ENCODE assay signal across 19 mouse cellular contexts in genomic region chr16:84661879-84662278, GRCm38 (mm10).
DNase-seq lines count a peak whose midpoint lies in the region; ATAC-seq and TF ChIP-seq lines count a peak whose summit lies in the region.
"Had no signal": no experiment of that assay in that cellular context is flagged by ENCODE, and none has a peak within 500 bp of the region (broad histone marks: within the 10 kb centered on the region; RNA-seq: fewer than 3 reads in every experiment).

No protein-coding gene starts in this region.

- H3K4me3 ChIP-seq in forebrain, embryonic 13.5 days, result no peak overlapping the region
- no peak overlapping the region for H3K4me3 ChIP-seq in forebrain, embryonic 11.5 days (ENCODE audit: low read depth, low read length)
- H3K4me3 ChIP-seq in CH12.LX (replicated peaks in 1 of 3; ENCODE audit: low read depth in 2 of 3, low read length in 2 of 3, poor library complexity in 1 of 3), result no peak overlapping the region
- H3K4me3 ChIP-seq: embryonic facial prominence, embryonic 15.5 days; heart, embryonic 15.5 days; layer of hippocampus, adult 2 months; liver, embryonic 12.5 days; midbrain, embryonic 13.5 days; neural tube, embryonic 13.5 days had no signal

- 63% methylated on average over 3 of the region's 3 CpGs for WGBS in forebrain, embryonic 13.5 days
- 78% methylated on average over 3 of the region's 3 CpGs for WGBS in forebrain, embryonic 11.5 days

- no peaks in the 10 kb centered on the region for H3K27me3 ChIP-seq in forebrain, embryonic 13.5 days
- H3K27me3 ChIP-seq in forebrain, embryonic 11.5 days (ENCODE audit: control insufficient read depth, insufficient read depth, low read length), result no peaks in the 10 kb centered on the region
- H3K27me3 ChIP-seq in CH12.LX (replicated peaks), result no peaks in the 10 kb centered on the region
- H3K27me3 ChIP-seq: embryonic facial prominence, embryonic 15.5 days; heart, embryonic 15.5 days; liver, embryonic 12.5 days; midbrain, embryonic 13.5 days; neural tube, embryonic 13.5 days had no signal

- no peaks in the 10 kb centered on the region for H3K4me1 ChIP-seq in forebrain, embryonic 13.5 days
- H3K4me1 ChIP-seq in forebrain, embryonic 11.5 days (replicated peaks; ENCODE audit: control insufficient read depth, insufficient read depth, low read length), result no peaks in the 10 kb centered on the region
- peaks cover 17 to 23% of the 10 kb centered on the region in 2 experiments for H3K4me1 ChIP-seq in CH12.LX (ENCODE audit: control insufficient read depth in 1 of 2, insufficient read depth in 2 of 2)
- H3K4me1 ChIP-seq: embryonic facial prominence, embryonic 15.5 days; heart, embryonic 15.5 days; liver, embryonic 12.5 days; midbrain, embryonic 13.5 days; neural tube, embryonic 13.5 days had no signal

- 0 out of 2 replicates have a peak, but pooled peaks have one; percentile 30 for ATAC-seq in forebrain, embryonic 13.5 days
- no peak for ATAC-seq in forebrain, embryonic 11.5 days (replicated peaks; ENCODE audit: low FRiP score)
- ATAC-seq: liver, embryonic 12.5 days; midbrain, embryonic 13.5 days had no signal

- no peaks in the 10 kb centered on the region for H3K79me2 ChIP-seq in CH12.LX (replicated peaks; ENCODE audit: control insufficient read depth, extremely low read depth, insufficient read depth, poor library complexity, severe bottlenecking)

- no peaks in the 10 kb centered on the region for H3K9me3 ChIP-seq in forebrain, embryonic 13.5 days (replicated peaks)
- no peaks in the 10 kb centered on the region for H3K9me3 ChIP-seq in forebrain, embryonic 11.5 days (ENCODE audit: control insufficient read depth, low read length)
- peaks cover 2% of the 10 kb centered on the region for H3K9me3 ChIP-seq in CH12.LX (replicated peaks; ENCODE audit: low read length)
- H3K9me3 ChIP-seq: embryonic facial prominence, embryonic 15.5 days; heart, embryonic 15.5 days; liver, embryonic 12.5 days; midbrain, embryonic 13.5 days; neural tube, embryonic 13.5 days had no signal

- H3K27ac ChIP-seq in forebrain, embryonic 13.5 days, result no peak overlapping the region
- no peak overlapping the region for H3K27ac ChIP-seq in forebrain, embryonic 11.5 days (ENCODE audit: low read depth, low read length)
- H3K27ac ChIP-seq in CH12.LX (ENCODE audit: insufficient read depth, low read depth), result no peak overlapping the region
- H3K27ac ChIP-seq: embryonic facial prominence, embryonic 15.5 days; heart, embryonic 15.5 days; layer of hippocampus, adult 2 months; liver, embryonic 12.5 days; midbrain, embryonic 13.5 days; neural tube, embryonic 13.5 days had no signal

- no peak for TF ChIP-seq POLR2A in CH12.LX (IDR thresholded peaks at IDR 0.05; ENCODE audit: low read depth, low read length)

- no peak for DNase-seq in forebrain, embryonic 11.5 days (ENCODE audit: low spot score)
- DNase-seq in kidney, adult 8-10 months, result peak; percentile 19 to 54
- DNase-seq in kidney, postnatal 4 days, result no peak
- DNase-seq in CH12.LX (ENCODE audit: extremely low read depth), result no peak
- peak; percentile 2 to 3 for DNase-seq in heart, postnatal 14 days
- no peak for DNase-seq in retina, embryonic 14.5 days (ENCODE audit: low spot score)
- no peak for DNase-seq in urinary bladder, adult 2 months (ENCODE audit: low spot score)
- DNase-seq: adrenal gland, adult 8-10 months; cerebellum, postnatal 36 days; lung, postnatal 14 days; right cerebral cortex, adult 18-20 months; thymus, adult 18-20 months had no signal

- dilution Hi-C loops in CH12.LX (cut with MboI; ENCODE audit: extremely low pct_ligation_motif_present, extremely low pct_unique_long_range_greater_than_20kb, low sequenced_read_pairs), result no loop called here

- no peaks in the 10 kb centered on the region for H3K36me3 ChIP-seq in forebrain, embryonic 13.5 days (ENCODE audit: poor library complexity, severe bottlenecking)
- H3K36me3 ChIP-seq in forebrain, embryonic 11.5 days (ENCODE audit: control insufficient read depth, insufficient read depth, low read length), result no peaks in the 10 kb centered on the region
- H3K36me3 ChIP-seq in CH12.LX (replicated peaks in 1 of 2; ENCODE audit: control insufficient read depth in 1 of 2, insufficient read depth in 1 of 2, low read length in 1 of 2), result no peaks in the 10 kb centered on the region
- H3K36me3 ChIP-seq: embryonic facial prominence, embryonic 15.5 days; heart, embryonic 15.5 days; liver, embryonic 12.5 days; midbrain, embryonic 13.5 days; neural tube, embryonic 13.5 days had no signal

- no peak for TF ChIP-seq RAD21 in CH12.LX (IDR thresholded peaks at IDR 0.05; ENCODE audit: low read depth, low read length)

- H3K4me2 ChIP-seq in forebrain, embryonic 13.5 days, result no peak overlapping the region
- H3K4me2 ChIP-seq in forebrain, embryonic 11.5 days (ENCODE audit: low read depth, low read length, severe bottlenecking), result no peak overlapping the region
- H3K4me2 ChIP-seq in CH12.LX (ENCODE audit: insufficient read depth, low read depth, poor library complexity, severe bottlenecking), result peak overlapping the region; percentile 45; the same call in 1 of the 2 replicates
- H3K4me2 ChIP-seq: embryonic facial prominence, embryonic 15.5 days; heart, embryonic 15.5 days; liver, embryonic 12.5 days; midbrain, embryonic 13.5 days; neural tube, embryonic 13.5 days had no signal

- TF ChIP-seq CTCF in CH12.LX (conservative IDR thresholded peaks at IDR 0.05 in 1 of 2, IDR thresholded peaks at IDR 0.05 in 1 of 2; ENCODE audit: low read depth in 2 of 2, low read length in 2 of 2), result no peak

- in situ Hi-C loops in CH12.LX (cut with MboI; ENCODE audit: low pct_ligation_motif_present, low pct_unique_long_range_greater_than_20kb, low sequenced_read_pairs), result no loop called here

- TF ChIP-seq EP300 in CH12.LX (IDR thresholded peaks at IDR 0.05; ENCODE audit: low read length), result no peak

- H3K9ac ChIP-seq in forebrain, embryonic 13.5 days, result no peak overlapping the region
- no peak overlapping the region for H3K9ac ChIP-seq in forebrain, embryonic 11.5 days (ENCODE audit: low read length)
- peak overlapping the region; percentile 3; the same call in 1 of the 2 replicates for H3K9ac ChIP-seq in CH12.LX (ENCODE audit: insufficient read depth, low read depth)
- H3K9ac ChIP-seq: embryonic facial prominence, embryonic 15.5 days; heart, embryonic 15.5 days; liver, embryonic 12.5 days; midbrain, embryonic 13.5 days; neural tube, embryonic 13.5 days had no signal

- intact Hi-C loops in heart, postnatal 14 days (cut with DNase I), result no loop called here

TF ChIP-seq in CH12.LX, 34 proteins besides CTCF, POLR2A, EP300 and RAD21:
- TF ChIP-seq ELF1 (IDR thresholded peaks at IDR 0.05; ENCODE audit: low read depth, low read length) (no peak), PAX5 (IDR thresholded peaks at IDR 0.05; ENCODE audit: low read length) (no peak), MAZ (IDR thresholded peaks at IDR 0.05; ENCODE audit: low read depth, low read length) (no peak), ZC3H11A (IDR thresholded peaks at IDR 0.05; ENCODE audit: low read depth, low read length) (no peak), SIN3A (IDR thresholded peaks at IDR 0.05; ENCODE audit: low read length) (no peak), MAFK (IDR thresholded peaks at IDR 0.05; ENCODE audit: insufficient replicate concordance, low read length) (no peak)

Comparison
In these comparisons a context has a peak if more than half of its experiments do, and no peak if none do; other contexts are left out.
1. DNase-seq: peak in kidney, adult 8-10 months (2 of 2) and heart, postnatal 14 days (2 of 2); none in forebrain, embryonic 11.5 days (single experiment), kidney, postnatal 4 days (0 of 2), CH12.LX (single experiment), retina, embryonic 14.5 days (single experiment) and urinary bladder, adult 2 months (single experiment).